Mouse (Mus musculus) megakaryocyte, embryonic 14.5 days (primary cell): Measurements from ENCODE around the gene Zcchc17.

Experiments
- FLI1 ChIP-seq: IDR thresholded peaks from 2 replicates; pipeline ENCODE4 v1.6.1; 2012; ENCODE audit warnings: low read length, inconsistent platforms, mixed read lengths
- GATA1 ChIP-seq: IDR thresholded peaks from 3 replicates; pipeline ENCODE4 v1.6.1; 2012; ENCODE audit warnings: mixed read lengths, low read length, inconsistent platforms, borderline replicate concordance

DNA sequence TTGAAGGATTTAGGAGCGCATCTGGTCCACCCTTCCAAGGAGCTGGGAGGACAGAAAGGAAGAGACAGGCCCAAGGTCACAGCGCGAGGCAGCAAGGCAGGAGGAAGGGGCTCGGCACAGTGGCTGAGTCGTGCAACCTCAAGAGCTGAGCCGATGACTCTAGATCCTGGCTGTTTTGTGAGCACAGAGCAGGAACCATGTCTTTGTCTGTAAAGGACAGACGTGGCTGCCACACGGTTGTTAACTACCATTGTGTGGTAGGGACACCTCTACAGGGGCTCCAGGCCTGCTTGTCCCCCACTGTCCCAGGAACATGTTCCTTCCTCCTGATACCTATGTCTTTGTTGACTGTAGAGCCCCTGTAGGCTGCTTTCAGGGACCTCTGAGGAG, 60.1 kb downstream of the Zcchc17 start:
- TF ChIP-seq GATA1 (no peak), FLI1 (no peak)
